Mouse (Mus musculus) E14TG2a.4 (cell line): ENCODE results near the gene Gm20388.
"Not testable (repeated sequence)": the region's sequence is repeated elsewhere in the genome, so short reads cannot be mapped to it uniquely, and the experiment has no call there.

Experiments
- CTCF ChIP-seq: conservative IDR thresholded peaks from 2 replicates; pipeline ENCODE4 v1.5.1; 2014; ENCODE audit warnings: low read length
- NANOG ChIP-seq: IDR thresholded peaks from 2 replicates; pipeline ENCODE4 v1.6.1; 2014; ENCODE audit warnings: borderline replicate concordance, low read length, mixed read lengths

- not testable (repeated sequence) for TF ChIP-seq CTCF, NANOG
Observed at GRCm38 (mm10) chr8:123429722-123430013, 3519.0 kb downstream of the Gm20388 start.
